Mouse (Mus musculus) B cell, adult 2 months (primary cell): ENCODE results near the gene Pi4kb.

Experiments
- DNase-seq, 2 experiments: peaks; one replicate each; pipeline ENCODE4 v3.0.0; 2022

The Pi4kb gene

DNA sequence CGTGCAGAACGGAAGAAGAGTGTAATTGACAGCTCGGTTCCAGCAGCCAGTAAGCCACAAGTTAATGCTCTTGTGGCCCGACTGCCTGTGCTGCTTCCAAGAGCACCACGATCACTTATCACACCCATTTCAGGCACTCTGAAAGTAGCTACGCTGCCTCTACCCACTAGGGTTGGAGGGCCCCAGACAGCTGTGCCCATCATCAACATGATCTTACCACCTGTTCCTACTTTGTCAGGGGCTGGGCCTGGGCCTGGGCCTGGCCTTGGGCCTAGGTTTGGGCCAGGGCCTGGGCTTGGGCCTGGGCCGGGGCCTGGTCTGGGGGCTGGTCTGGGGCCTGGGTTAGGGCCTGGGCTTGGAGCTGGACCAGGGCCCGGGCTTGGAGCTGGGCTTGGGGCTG lies 16.2 kb upstream of the Pi4kb start:
- DNase-seq = no peak

DNA sequence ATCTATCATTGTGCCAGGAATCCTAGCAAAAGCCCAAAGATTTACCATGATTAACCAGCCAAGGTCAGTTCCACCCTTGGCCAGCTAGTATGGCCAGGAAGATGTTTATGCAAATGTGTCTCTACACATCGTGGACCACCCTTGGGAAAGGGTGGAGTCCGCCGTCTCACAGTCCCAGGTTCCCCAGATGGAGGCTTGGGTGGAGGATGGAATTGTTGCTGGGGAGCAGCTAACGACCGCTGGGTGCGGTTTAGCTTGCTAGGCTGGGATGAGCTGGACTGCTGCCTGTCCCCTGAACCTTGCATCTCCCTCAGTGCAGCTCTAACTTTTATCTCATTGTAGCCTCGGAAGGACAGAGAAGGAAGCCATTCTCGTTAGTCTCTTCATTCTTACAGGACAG lies 14.7 kb upstream of the Pi4kb start:
- no peak for DNase-seq

DNA sequence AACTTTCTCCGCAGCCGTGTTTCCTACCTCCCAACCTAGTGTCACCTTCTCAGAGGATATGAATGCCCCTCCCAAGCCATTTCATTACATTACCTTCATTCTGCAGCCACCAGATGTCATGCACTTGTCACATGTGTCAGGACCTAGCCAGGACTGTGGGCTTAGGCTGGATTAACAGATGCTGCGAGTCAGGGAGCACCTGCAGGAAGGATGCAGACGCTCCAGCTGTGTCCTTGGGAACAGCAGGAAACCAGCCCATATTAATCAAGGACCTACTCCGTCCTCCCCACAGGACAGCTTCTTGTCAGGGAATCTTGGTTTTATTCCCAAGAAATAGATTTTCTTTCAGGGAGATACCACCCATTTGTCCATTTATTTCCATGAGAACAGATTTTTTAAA lies 14.2 kb upstream of the Pi4kb start:
- no peak for DNase-seq

DNA sequence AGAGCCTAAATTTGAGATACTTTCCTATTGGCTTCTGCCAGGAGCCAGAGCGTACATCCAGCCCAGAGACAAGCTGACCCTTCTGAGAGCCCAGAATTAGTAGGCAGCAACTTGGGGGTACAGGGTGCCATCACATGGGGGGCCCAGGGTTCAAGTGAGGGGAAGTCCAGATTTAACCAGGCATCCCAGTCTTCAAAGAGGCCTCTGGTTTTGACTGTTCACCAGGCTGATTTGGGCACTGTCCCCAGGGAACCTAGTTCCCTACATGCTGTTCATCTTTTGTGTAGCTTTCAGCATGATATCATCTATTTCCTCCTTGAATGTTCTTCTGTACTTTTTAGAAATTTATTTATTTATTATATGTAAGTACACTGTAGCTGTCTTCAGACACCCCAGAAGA lies 9.5 kb upstream of the Pi4kb start:
- DNase-seq = peak in 1 of 2 experiments; percentile 28

DNA sequence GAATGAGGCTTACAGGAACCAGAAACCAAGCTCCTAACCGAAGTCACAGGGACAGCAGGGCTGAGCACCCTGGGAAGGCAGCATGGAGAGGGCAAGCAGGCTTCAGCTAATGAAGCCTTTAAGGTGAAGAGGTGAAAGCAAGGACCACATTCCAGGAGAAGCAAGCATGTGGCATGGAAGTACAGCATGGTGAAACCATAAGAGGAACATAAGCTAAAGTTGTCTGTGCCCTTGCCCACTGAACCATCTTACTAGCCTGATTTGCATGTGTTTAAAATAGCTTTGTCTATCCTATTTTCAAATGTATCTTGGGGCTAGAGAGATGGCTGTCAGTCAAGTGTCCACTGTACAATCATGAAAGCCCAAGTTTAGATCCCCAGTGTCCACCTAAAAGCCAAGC lies 8.7 kb upstream of the Pi4kb start:
- peak; percentile 38 for DNase-seq

DNA sequence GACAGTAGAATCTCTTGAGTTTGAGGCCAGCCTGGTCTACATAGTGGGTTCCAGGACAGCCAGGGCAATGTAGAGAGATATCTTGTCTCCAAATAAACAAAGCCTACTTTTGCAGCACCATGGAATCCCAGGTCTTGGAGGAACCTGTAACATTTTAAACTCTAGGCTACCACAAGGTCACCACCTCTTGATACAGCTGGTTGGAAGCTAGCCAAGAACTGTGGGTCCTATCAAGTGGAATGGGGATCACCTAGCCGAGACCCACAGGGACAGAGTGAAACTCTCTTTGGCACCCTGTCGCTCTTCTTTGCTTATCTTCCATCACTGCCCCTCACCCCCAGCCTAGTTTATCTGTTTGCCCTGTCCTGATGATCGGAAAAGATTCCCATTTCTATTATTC lies 2.0 kb upstream of the Pi4kb start:
- no peak for DNase-seq

DNA sequence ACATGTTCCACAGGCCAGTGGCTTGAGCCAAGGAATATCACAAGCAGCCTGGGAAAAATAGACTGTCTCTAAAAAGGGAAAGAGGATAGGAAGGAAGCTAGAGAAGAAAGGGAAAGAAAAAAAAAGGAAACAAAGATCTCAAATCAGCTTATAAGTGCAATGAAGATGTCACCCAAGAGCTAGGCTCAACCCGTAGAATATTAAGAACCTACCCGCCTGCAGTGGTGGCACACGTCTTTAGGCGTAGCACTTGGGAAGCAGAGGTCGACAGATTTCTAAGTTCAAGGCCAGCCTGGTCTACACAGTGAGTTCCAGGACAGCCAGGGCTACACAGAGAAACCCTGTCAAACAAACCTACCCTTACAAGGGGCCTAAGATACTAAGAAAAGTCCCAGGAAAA lies 911 bp upstream of the Pi4kb start:
- no peak for DNase-seq

DNA sequence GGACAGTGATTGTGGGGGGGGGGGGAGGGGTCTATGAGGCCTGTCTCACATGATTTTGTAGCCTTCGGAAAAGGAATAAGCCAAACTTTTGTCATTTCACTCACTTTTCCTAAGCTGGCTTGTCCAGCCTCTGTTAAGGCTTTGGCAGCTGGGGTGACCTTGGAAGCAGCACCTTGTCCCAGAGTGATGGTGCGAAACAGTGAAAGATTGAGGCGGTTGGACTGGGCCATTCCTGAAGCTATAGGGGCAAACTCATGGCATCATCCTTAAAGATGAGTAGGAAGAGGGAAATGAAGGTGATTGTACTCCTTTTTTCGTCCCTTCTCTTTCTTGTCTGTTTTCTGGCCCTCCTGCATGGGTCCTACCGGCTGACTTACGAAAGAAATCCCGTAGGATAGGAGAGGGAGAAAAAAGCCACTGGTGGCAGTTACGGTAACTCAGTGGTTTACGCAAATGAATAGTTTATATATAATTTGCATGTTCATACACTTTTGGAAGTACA lies 454 bp upstream of the Pi4kb start:
- DNase-seq = no peak

DNA sequence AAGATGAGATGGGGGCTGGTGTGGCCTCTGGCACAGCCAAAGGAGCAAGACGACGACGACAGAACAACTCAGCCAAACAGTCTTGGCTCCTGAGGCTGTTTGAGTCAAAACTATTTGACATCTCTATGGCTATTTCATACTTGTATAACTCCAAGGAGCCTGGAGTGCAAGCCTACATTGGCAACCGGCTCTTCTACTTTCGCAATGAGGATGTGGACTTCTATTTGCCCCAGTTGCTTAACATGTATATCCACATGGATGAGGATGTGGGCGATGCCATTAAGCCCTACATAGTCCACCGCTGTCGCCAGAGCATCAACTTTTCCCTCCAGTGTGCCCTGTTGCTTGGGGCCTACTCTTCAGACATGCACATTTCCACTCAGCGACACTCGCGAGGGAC lies 9.8 kb downstream of the Pi4kb start:
- DNase-seq = no peak

DNA sequence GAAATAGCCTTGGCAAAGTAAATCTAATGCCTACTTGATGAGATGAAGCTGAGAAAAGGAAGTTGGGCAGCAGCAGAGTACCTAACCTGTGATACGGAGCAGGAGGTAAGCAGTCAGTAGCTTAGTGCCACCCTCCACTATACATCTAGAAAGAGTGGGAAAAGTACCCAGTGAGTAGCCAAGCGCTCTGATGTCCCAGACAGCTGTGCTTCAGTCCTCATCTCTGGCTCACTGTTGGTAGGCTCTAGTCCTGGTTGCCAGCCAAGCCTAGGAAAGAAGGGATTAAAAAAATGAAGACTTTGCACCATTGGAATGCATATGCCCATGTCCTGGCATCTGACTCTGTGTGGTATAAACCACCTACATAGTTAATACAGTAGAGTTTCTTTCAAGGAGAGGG lies 11.0 kb downstream of the Pi4kb start:
- no peak for DNase-seq

DNA sequence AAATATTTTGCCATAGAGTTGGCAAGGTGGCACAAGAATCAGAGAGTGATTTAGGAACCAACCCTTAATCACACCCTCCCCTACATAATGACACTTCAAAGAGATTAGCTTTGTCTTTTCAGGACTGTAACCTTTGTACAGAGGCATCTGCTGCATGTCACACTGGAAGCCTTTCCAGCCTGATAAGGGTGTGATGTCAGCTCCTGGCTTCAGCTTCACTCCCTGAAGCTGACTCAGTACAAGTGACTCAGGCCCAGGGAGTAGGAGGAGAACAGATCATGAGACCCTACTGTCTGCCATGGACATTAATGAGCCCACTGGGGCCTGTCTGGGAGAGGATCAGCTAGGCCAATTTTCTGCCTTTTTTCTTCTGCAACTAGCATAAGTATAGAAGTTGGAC lies 13.0 kb downstream of the Pi4kb start:
- no peak for DNase-seq

DNA sequence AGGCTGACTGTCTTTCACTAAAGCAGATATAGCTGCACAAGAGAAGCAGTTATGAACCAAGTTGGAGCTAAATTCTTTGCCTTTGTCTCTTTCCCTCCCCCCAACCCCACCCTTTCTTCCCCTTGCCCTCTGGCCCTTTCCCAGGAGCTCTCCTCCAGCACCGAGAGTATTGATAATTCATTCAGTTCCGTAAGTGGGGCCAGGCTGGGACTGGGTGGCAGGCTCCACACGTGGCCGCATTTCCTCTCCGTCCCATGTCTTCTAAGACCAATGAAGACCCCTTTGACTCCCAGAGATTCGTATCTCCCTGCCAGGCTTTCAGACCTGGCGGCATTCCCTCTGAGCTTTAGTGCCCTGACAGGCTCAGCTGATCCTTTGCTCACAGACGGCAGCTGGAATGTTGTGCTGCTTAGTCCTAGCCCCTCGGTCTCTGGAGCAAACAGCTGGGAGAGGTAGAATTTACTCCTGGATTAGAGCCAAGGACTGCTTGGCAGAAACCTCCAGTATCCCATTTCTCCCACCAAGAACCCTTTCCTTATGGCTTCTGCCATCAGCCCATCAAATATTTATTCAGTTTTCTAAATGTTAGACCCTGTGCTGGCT lies 14.7 kb downstream of the Pi4kb start:
- no peak for DNase-seq

DNA sequence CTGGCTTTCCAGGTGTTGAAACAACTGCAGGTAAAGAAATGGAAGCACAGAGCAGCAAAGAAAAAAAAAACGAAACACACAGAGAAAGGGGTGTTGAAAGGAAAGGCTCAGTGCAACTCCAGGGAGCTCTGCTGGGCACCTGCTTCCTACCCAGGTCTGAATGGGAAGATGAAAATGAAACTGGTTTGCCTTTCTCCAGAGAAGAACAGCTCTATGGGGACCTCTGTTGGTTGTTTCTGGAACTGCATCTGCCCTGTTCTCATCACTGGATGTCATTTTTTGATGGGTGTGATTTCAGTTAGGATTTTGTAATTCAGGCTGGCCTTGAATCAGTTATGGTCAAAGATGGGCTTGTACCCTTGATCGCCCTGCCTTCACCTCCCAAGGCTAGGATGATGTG lies 22.4 kb downstream of the Pi4kb start:
- DNase-seq = peak; percentile 93

DNA sequence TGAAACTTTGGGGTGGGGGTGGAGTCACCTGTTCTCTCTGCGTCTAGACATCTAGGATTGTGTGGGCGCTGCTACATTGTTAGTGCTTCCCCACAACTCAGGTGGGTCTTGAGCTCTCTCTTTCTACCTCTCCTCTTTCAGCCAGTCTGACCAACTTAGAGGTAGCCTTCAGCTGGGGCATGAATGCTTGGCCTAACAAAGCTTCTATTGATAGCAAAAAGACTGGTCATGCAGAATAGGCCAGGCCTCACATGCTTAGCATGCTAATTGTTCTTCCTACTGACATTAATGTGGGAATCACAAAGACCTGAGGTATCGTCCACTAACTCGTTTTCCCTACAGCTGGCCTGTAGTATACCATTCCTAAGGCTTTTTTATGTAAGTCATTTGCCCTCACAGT lies 28.0 kb downstream of the Pi4kb start:
- DNase-seq = no peak

DNA sequence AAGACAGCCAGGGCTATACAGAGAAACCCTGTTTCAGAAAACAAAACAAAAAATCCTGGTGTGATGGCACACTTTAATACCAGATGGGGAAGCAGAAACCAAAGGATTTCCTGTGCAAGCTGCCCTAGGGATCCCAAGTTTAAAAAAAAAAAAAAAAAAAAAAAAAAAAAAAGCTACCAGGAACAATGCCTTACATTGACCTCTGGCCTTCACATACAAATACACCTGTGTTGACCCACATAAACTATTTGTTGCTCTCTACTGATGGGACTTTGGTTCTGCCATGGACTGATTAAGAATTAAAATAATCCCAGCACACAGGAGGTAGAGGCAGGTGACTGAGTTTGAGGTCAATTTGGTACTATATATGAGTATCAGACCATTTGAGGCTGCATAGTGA lies 28.7 kb downstream of the Pi4kb start:
- DNase-seq = no peak

DNA sequence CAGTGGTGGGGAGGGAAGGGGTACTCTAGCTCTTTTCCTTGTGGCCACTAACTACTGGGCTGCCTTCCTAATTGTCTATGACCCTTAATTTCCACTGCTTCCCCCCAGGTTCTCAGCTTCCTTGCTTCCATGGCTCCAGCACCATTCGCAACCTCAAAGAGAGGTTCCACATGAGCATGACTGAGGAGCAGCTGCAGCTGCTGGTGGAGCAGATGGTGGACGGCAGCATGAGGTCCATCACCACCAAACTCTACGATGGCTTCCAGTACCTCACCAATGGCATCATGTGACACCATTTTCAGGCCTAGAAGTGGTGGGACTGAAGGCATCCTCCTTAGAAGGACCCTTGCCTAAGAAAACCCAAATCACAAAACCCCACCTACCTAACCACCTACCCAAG lies 31.1 kb downstream of the Pi4kb start:
- DNase-seq = no peak

DNA sequence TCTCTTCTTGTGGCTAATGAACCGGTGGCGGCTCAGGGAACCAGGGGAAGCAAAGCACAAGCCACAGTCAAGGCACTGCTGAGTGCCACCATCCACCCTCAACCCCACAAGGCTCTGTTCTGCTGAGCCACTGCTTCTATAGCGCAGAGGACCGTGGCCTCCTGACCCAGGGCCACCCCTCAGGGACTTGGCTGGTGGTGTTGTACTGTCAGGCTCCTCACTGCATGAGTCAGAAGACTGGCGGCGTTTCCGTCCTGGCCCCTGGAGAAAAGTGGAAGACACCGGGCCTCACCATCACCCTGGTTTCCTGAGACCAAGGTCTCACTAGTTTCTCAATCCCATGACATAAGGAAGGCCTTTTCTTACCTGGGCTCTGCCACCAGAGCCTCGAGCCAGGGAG lies 33.2 kb downstream of the Pi4kb start:
- DNase-seq = no peak

DNA sequence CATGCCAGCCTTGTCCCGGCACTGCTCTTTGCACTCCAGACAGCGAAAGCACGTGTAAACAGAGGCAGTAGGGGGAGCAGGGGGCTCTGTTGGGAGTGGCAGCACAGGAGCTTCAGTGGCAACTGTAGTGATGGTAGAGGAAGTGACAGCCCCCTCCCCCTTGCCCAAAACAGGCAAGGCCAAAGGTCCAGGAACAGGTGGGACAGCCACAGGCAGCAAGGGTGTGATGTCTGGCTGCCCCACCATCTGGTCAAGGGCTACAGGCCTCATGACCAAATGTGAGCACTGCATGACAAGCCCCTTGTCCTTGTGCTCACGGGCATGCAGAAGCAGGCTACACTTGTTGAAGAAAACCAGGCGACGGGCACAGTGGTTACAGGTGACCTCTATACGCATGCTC lies 35.9 kb downstream of the Pi4kb start:
- no peak for DNase-seq

DNA sequence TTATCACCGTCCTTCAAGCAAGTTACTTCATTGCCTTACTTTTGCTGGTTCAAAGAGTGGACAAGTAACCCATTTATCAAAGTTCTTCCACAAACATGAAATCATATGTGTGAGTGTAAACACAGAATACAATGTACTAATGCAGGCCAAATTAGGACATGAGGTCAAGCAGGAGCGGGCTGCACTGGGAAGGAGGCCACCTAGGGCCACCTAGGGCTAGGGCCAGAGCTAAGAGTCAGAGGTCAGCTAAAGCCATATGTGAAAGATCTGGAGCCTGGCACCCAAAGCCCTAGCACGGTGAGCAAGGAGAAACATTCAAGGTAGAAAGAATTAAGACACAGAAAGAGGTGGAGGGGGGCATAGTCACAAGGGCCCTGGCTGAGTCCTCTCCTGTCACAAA lies 38.5 kb downstream of the Pi4kb start:
- no peak for DNase-seq

DNA sequence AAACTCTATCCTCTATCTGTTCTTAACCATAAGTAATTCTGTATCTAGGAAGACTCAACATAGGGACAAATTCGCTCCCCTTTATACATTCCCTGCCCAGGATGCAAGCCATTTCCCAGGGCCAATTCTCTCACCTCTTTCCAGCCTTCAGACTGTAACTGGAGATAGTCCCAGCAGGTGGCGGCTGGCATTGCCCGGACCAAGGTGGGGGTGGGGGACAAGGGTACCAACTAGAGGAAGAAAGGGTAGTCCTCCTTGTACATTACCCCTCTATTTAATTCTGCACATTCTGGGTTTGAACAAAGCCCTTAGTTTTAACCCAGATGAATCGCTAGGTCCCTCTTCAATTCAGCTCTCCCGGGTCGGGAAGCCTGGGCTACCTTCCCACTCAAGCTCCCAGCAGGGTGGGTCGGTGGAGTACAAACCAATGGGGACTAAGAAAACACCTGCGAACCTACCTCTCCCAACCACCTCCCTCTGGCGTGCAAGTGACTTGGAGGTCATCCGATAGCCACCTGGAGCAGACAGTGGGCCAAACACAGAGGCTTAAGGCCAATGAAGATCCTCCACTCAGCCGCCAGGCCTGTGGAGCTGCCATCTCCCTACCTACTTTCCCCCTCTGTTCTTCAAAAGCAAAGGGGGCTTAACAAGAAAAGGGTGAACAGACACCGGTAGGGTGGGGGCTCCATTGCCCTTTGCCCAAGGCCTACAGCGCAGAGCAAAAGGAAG lies 39.3 kb downstream of the Pi4kb start:
- DNase-seq = peak in 1 of 2 experiments; percentile 12

DNA sequence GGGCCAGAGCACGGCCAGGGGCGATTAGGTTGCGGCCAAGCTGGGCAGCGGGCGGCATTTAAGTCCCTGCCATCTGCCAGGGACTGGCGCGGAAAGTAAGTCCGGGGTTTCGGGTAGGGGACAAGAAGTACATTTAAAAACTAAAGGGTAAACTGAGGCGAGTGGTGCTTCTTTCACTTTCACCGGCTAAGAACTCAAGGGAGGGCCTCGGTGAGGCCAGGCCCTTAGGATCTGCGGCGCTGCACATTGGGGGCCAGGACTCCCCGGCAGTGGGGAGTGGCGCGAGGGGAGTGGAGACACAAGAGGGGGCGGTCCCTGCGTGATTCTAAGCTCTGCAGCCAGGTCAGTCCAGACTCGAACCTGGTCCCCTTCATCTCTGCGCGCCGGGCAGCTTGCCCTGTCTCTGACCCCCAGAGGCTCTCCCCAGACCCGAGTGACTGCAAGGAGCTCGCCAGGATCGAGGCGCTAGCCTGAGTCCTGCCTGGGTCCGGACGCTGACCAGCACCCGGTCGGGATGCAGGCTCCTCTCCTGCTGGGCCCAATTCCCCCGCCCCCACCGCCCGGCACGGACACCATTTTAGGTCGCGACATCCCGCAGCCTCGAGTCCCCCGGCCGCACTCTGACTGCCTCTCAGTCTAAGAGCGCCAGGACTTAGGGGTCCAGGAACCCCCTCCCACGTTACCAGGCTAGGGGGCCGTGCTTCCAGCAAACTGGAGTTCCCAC lies 40.1 kb downstream of the Pi4kb start:
- DNase-seq = peak in 1 of 2 experiments; percentile 48

DNA sequence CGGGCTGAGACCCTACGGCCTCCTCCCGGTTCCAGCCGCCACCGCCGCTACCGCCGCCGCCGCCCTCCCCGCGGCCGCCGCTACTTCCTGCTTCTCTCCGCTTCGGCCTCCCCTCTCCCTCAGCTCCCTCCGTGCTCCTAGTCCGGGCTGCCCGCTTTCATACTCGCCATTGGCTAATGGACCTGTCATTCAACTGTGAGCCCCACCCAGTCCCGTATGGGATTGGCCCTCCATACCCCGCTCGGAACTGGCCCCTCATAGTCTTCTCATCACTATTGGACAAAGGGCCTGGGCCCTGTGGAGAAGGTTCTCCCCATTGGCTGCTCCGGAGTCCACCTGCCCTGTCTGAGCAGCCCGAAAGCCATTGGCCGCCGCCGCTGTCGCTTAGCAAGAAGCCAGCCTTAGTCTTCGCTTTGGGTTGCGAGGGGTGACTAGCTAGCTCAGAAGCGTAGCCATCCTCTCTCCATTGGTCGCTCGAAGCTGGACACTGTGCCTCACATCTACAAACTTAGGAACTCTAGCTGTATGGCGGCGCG lies 40.9 kb downstream of the Pi4kb start, which contains the start of gene Zfp687:
Gene Zfp687 (minus strand): TSS at position 112 of the 536 bp plus-strand sequence.
- DNase-seq = peak; percentile 97 to 98

DNA sequence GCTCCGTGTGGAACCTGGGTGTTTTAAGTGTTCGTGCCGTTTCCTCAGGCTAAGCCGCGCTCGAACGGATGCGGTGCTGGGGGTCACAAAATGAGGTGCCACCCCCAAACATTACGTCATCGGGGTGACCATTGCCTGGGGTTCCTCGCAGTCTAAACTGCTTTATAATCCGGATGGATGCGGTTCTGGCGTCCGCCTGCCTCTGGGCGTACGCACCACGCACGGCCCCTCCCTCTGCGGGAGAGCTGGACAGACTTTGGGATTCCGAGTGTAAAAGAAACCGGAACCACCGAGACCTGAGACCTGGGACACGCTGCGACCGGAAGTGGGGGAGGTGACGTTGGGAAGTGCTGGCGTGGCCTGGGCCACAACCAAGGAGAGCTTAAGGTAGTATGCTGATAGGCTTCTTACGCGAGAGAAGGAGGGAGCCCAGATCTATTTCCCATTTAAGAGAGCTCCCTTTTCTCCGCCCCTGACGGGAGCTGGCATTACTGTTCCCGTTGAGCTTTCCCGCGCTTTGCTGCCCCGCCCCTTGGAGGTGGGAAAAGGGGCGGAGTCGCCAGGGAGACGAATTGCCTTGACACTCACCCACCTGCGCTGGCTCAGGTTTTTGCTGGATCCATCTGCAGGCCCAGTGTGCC lies 41.5 kb downstream of the Pi4kb start:
- peak; percentile 92 to 94 for DNase-seq
